Mouse (Mus musculus) limb, embryonic 12.5 days (tissue): Measurements from ENCODE around the gene Rps6ka5. TPM values are rescaled to one million over a fixed set of nuclear protein-coding genes. Genes with fewer than 3 reads are reported as not detected.

Experiments
- ATAC-seq: fragments of 200-750 bp; cut with Nextera tagmentation; 2 replicates; pipeline ENCODE4 v1.8.0; 2017; ENCODE audit warnings: low read depth, moderate TSS enrichment; ENCODE audit not compliant: insufficient number of reproducible peaks, insufficient read depth, low FRiP score, low TSS enrichment
- H3K27ac ChIP-seq: fragments of 300-500 bp; sonication (generic); 2 replicates; pipeline ENCODE4 v1.5.1; 2016; ENCODE audit warnings: mild to moderate bottlenecking, moderate library complexity
- H3K27me3 ChIP-seq: fragments of 300-500 bp; sonication (generic); 2 replicates; pipeline ENCODE4 v1.6.1; 2016; ENCODE audit warnings: mild to moderate bottlenecking, moderate library complexity
- H3K36me3 ChIP-seq: fragments of 300-500 bp; sonication (generic); 2 replicates; pipeline ENCODE4 v1.6.1; 2016; ENCODE audit warnings: mild to moderate bottlenecking, moderate library complexity
- H3K4me1 ChIP-seq: fragments of 300-500 bp; sonication (generic); replicated peaks from 2 replicates; pipeline ENCODE4 v1.6.1; 2016
- H3K4me2 ChIP-seq: fragments of 300-500 bp; sonication (generic); 2 replicates; pipeline ENCODE4 v1.6.1; 2016; ENCODE audit warnings: mild to moderate bottlenecking, moderate library complexity
- H3K4me3 ChIP-seq: fragments of 300-500 bp; sonication (generic); replicated peaks from 2 replicates; pipeline ENCODE4 v1.5.1; 2016; ENCODE audit warnings: mild to moderate bottlenecking
- H3K9ac ChIP-seq: fragments of 300-500 bp; sonication (generic); replicated peaks from 2 replicates; pipeline ENCODE4 v1.6.1; 2016; ENCODE audit warnings: mild to moderate bottlenecking, moderate library complexity
- H3K9me3 ChIP-seq: fragments of 300-500 bp; sonication (generic); 2 replicates; pipeline ENCODE4 v1.6.1; 2016; ENCODE audit warnings: mild to moderate bottlenecking, moderate library complexity
- whole genome bisulfite sequencing: fragments of 180-500 bp; shearing (Covaris S2); methylation state at CpG from one replicate; pipeline ENCODE4 v1.1.7; 2016; 5-methylcytosine and 5-hydroxymethylcytosine counted together
- polyA plus RNA-seq: library from polyadenylated mRNA; unstranded; fragments of >200 nt; fragmentation: Nextera tagmentation; extraction: Ambion mirVana; gene quantifications from 2 replicates; pipeline ENCODE4 v1.2.1, GENCODE M21; 2016

Gene Rps6ka5
- polyA plus RNA-seq, 1 experiment from 2014 or later, result 6.6 TPM

DNA sequence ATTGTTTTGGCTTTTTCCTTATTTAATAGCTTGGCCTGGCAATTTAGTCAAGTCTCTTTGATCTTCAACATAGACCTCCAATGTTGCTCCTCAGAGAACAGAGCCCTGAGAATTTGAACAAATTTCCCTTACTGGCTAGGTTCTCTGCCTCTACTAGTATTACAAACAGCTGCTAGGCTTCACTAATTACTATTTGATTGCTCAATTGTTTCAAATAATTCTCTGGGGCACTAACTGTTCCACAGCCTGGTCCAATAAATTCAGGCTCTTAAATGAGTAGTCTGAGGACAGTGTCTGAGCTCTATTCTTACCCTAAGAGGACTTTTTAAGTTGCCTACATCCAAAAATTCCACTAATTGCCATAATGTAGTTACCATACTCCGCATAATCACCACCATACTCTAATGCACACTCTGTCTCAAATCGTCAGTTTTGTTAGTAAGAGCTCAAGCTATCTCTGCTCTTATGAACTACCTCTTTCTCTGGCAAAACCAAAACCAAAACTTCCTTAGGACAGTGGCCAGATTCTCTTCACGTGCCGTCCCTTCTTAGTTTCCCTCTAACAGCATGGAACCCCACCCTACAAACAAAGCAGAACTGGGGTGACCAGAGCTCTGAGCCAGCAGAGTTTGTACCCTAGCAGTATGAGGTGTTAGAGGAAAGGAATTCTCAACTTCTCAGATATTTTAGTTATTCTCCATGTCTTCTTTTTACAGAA lies 100.4 kb downstream of the Rps6ka5 start:
- Histone ChIP-seq H3K4me1 (peaks cover 31% of the 10 kb centered on the region), H3K4me2 (no peak overlapping the region), H3K9ac (no peak overlapping the region), H3K36me3 (no peaks in the 10 kb centered on the region), H3K27me3 (no peaks in the 10 kb centered on the region), H3K9me3 (no peaks in the 10 kb centered on the region), H3K4me3 (no peak overlapping the region), H3K27ac (peak overlapping the region; percentile 82)
- 56% methylated on average over 4 of the region's 4 CpGs for WGBS
- no peak for ATAC-seq

GRCm38 (mm10) chr12:100624854-100625447 lies 101.8 kb downstream of the Rps6ka5 start:
- Histone ChIP-seq H3K9ac (no peak overlapping the region), H3K9me3 (no peaks in the 10 kb centered on the region), H3K4me1 (peaks cover 29% of the 10 kb centered on the region), H3K4me2 (no peak overlapping the region), H3K27me3 (no peaks in the 10 kb centered on the region), H3K27ac (no peak overlapping the region), H3K36me3 (no peaks in the 10 kb centered on the region), H3K4me3 (no peak overlapping the region)
- ATAC-seq, result no peak
- 66% methylated on average over 3 of the region's 3 CpGs for WGBS

GRCm38 (mm10) chr12:100615251-100615650 lies 111.5 kb downstream of the Rps6ka5 start:
- WGBS, result 89% methylated on average over 2 of the region's 2 CpGs
- Histone ChIP-seq H3K4me3 (no peak overlapping the region), H3K9me3 (no peaks in the 10 kb centered on the region), H3K4me2 (no peak overlapping the region), H3K36me3 (no peaks in the 10 kb centered on the region; the same call in 1 of the 2 replicates), H3K27me3 (no peaks in the 10 kb centered on the region), H3K9ac (no peak overlapping the region), H3K27ac (no peak overlapping the region), H3K4me1 (no peaks in the 10 kb centered on the region)
- ATAC-seq, result no peak

- Histone ChIP-seq H3K4me3 (no peak overlapping the region), H3K9me3 (no peaks in the 10 kb centered on the region), H3K9ac (no peak overlapping the region), H3K36me3 (no peaks in the 10 kb centered on the region; the same call in 1 of the 2 replicates), H3K27me3 (no peaks in the 10 kb centered on the region), H3K27ac (no peak overlapping the region), H3K4me2 (no peak overlapping the region), H3K4me1 (0 out of 2 replicates have a peak, but pooled peaks cover 4% of the 10 kb centered on the region)
- WGBS, result 76% methylated on average over 2 of the region's 2 CpGs
- no peak for ATAC-seq
Measured at GRCm38 (mm10) chr12:100613878-100614277, 112.9 kb downstream of the Rps6ka5 start.

DNA sequence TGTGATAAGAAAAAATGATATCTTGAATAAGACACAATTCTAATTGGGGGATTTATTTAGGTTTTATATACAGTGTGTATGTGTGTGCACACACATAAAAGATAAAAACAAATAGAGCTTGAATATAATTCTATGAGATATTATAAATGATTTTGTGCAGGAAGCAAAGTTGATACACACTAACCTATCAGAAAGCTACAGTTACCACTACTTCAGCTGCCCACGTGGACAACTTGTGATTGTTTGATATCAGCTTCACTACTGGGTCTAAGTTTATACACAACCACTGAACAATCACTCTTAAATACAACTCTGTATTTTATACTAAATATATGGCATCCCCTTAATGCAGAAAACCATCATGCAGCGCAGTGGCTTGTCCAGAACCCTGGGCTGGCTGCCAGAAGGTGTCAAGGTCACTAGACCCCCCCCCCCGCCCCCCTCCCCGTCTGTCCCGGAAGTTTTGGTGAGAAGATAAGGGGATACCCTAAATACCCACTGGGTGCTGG lies 113.5 kb downstream of the Rps6ka5 start:
- Histone ChIP-seq H3K4me2 (no peak overlapping the region), H3K27ac (no peak overlapping the region), H3K4me3 (no peak overlapping the region), H3K36me3 (no peaks in the 10 kb centered on the region; the same call in 1 of the 2 replicates), H3K4me1 (0 out of 2 replicates have a peak, but pooled peaks cover 4% of the 10 kb centered on the region), H3K27me3 (no peaks in the 10 kb centered on the region), H3K9ac (no peak overlapping the region), H3K9me3 (no peaks in the 10 kb centered on the region)
- WGBS, result 80% methylated on average over 5 of the region's 5 CpGs
- ATAC-seq, result no peak

- H3K4me2 ChIP-seq, result no peak overlapping the region
- H3K4me1 ChIP-seq, result 0 out of 2 replicates have a peak, but pooled peaks cover 4% of the 10 kb centered on the region
- no peaks in the 10 kb centered on the region for H3K9me3 ChIP-seq
- ATAC-seq, result no peak
- H3K36me3 ChIP-seq, result no peaks in the 10 kb centered on the region
- WGBS, result 65% methylated on average over 5 of the region's 5 CpGs
- no peaks in the 10 kb centered on the region for H3K27me3 ChIP-seq
- no peak overlapping the region for H3K4me3 ChIP-seq
- H3K27ac ChIP-seq, result no peak overlapping the region
- no peak overlapping the region for H3K9ac ChIP-seq
Measured at GRCm38 (mm10) chr12:100609766-100610165, 117.0 kb downstream of the Rps6ka5 start.

GRCm38 (mm10) chr12:100609064-100609463 lies 117.7 kb downstream of the Rps6ka5 start:
- Histone ChIP-seq H3K27ac (no peak overlapping the region), H3K9ac (no peak overlapping the region), H3K36me3 (no peaks in the 10 kb centered on the region), H3K9me3 (no peaks in the 10 kb centered on the region), H3K4me2 (no peak overlapping the region), H3K4me3 (no peak overlapping the region), H3K27me3 (no peaks in the 10 kb centered on the region), H3K4me1 (0 out of 2 replicates have a peak, but pooled peaks cover 4% of the 10 kb centered on the region)
- ATAC-seq, result no peak
- WGBS, result 63% methylated on average over 5 of the region's 5 CpGs

DNA sequence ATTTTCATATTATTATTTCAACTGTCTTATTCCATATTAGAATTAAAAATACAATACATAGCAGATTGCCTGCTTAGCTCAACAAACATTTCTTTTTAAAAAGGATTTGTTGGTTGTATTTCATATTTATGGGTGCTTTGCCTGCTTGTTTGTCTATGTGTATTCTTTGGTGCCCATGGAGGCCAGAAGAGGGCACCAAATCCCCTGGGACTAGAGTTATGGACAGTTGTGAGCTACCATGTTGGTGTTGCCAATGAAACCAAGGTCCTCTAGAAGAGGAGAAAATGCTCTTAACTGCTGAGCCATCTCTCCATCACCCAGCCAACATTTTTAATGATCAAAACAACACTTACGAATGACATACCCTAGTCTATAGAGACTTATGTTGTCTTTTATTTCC lies 120.0 kb downstream of the Rps6ka5 start:
- H3K36me3 ChIP-seq, result no peaks in the 10 kb centered on the region
- H3K4me3 ChIP-seq, result no peak overlapping the region
- 97% methylated on average over 1 of the region's 1 CpGs for WGBS
- no peaks in the 10 kb centered on the region for H3K27me3 ChIP-seq
- no peak overlapping the region for H3K27ac ChIP-seq
- no peaks in the 10 kb centered on the region for H3K9me3 ChIP-seq
- H3K9ac ChIP-seq, result no peak overlapping the region
- H3K4me2 ChIP-seq, result no peak overlapping the region
- H3K4me1 ChIP-seq, result 0 out of 2 replicates have a peak, but pooled peaks cover 4% of the 10 kb centered on the region
- no peak for ATAC-seq

DNA sequence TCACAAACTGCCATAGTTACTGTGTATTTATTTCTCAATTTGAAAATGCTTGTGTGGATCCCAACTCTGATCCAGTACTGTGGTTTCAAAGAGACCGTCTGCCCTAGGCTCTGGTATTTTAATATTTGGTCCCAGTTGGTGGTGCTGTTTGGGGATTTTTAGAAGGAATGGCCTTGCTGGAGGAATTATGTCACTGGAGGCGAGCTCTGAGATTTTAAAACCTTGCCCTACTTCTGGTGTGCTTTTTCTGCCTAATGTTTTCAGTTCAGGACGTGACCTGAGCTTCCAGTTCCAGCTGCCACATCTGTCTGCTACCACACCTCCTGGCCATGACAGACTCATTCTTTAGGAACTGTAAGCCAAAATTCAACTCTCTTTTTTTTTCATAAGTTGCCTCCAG lies 121.2 kb downstream of the Rps6ka5 start:
- 72% methylated on average over 3 of the region's 3 CpGs for WGBS
- no peak overlapping the region for H3K9ac ChIP-seq
- no peaks in the 10 kb centered on the region for H3K9me3 ChIP-seq
- no peaks in the 10 kb centered on the region for H3K27me3 ChIP-seq
- H3K4me2 ChIP-seq, result no peak overlapping the region
- H3K4me1 ChIP-seq, result 0 out of 2 replicates have a peak, but pooled peaks cover 4% of the 10 kb centered on the region
- no peaks in the 10 kb centered on the region for H3K36me3 ChIP-seq
- ATAC-seq, result no peak
- H3K27ac ChIP-seq, result no peak overlapping the region
- H3K4me3 ChIP-seq, result no peak overlapping the region

GRCm38 (mm10) chr12:100604540-100604939 lies 122.2 kb downstream of the Rps6ka5 start:
- no peak overlapping the region for H3K4me2 ChIP-seq
- no peak overlapping the region for H3K27ac ChIP-seq
- no peak overlapping the region for H3K9ac ChIP-seq
- no peaks in the 10 kb centered on the region for H3K27me3 ChIP-seq
- 0 out of 2 replicates have a peak, but pooled peaks cover 4% of the 10 kb centered on the region for H3K4me1 ChIP-seq
- WGBS, result 0% methylated on average over 1 of the region's 1 CpGs
- no peak for ATAC-seq
- H3K36me3 ChIP-seq, result no peaks in the 10 kb centered on the region
- H3K4me3 ChIP-seq, result no peak overlapping the region
- no peaks in the 10 kb centered on the region for H3K9me3 ChIP-seq

DNA sequence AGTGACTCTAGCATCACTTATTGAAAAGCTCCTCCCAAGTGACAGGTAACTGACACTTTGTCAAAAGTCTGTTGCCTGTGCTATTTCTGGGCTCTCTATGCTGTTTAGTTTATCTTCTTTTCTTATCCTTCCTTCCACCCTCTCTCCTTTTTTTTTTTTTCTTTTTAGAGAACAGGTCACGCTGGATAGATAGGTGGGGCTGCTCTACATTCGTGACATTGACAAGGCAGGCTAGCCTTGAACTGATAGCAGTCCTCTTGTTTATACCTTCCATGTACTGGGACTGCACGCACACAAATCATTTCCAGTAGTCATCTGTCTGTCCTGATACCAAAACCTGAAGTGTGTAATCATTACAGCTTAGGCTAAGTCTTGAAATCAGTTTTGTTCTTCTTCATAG lies 132.1 kb downstream of the Rps6ka5 start:
- H3K9me3 ChIP-seq, result no peaks in the 10 kb centered on the region
- H3K27ac ChIP-seq, result no peak overlapping the region
- WGBS, result 91% methylated on average over 3 of the region's 3 CpGs
- H3K4me2 ChIP-seq, result no peak overlapping the region
- no peak for ATAC-seq
- no peaks in the 10 kb centered on the region for H3K36me3 ChIP-seq
- no peaks in the 10 kb centered on the region for H3K27me3 ChIP-seq
- H3K9ac ChIP-seq, result no peak overlapping the region
- no peaks in the 10 kb centered on the region for H3K4me1 ChIP-seq
- no peak overlapping the region for H3K4me3 ChIP-seq
